Mouse (Mus musculus): ENCODE results near the gene 1700020A23Rik. TPM values are rescaled to one million over a fixed set of nuclear protein-coding genes. Genes with fewer than 3 reads are reported as not detected.

Gene 1700020A23Rik
- not detected in 2 replicates for polyA plus RNA-seq (2012; rRNA removed; ENCODE audit: low replicate concordance)

GRCm38 (mm10) chr2:130404939-130405338, at the start of gene 1700020A23Rik, which contains the start of gene Gm28372:
TSS of gene 1700020A23Rik (plus strand) at chr2:130405259.
TSS of gene Gm28372 (plus strand) at chr2:130405239.

GRCm38 (mm10) chr2:130397186-130397985, 7.7 kb upstream of the 1700020A23Rik start, which contains the start of gene Cpxm1:
TSS of gene Cpxm1 (minus strand) at chr2:130397574.

GRCm38 (mm10) chr2:130406178-130406577, 1.1 kb downstream of the 1700020A23Rik start, which contains the start of gene Tmem239:
TSS of gene Tmem239 (plus strand) at chr2:130406478.

GRCm38 (mm10) chr2:130424126-130424853, 19.2 kb downstream of the 1700020A23Rik start, which contains the start of the genes Vps16 and Pced1a:
TSS of gene Vps16 (plus strand) at chr2:130424339.
TSS of gene Pced1a (minus strand) at chr2:130424701.

DNA sequence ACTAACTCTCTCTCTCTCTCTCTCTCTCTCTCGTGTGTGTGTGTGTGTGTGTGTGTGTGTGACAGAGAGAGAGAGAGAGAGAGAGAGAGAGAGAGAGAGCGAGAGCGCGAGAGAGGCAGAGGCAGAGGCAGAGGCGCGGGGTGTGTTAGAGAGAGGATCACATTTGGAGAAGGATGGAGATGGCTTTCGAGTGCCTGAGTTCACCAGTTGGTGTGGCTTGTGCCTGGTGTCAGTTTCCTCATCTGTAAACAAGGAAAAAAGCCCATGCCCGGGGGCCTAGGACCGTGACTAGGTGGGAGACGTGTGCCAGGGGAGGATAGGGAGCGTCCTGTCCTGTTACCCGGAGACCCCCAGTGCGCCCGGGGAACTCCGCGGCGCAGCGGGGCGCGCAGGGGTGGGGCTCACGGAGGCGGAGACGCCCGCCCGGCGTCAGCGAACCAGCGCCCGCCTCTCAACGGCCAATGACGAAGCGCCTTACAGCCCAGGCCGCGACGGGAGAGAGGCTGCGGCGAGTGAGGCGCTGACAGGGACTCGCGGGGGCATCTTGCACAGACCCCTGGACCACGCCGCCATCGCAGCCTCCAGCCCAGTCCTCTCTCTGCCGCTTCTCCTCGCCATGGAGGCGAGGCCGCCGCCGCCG, 44.9 kb downstream of the 1700020A23Rik start, which contains the start of gene Ptpra:
TSS of gene Ptpra (plus strand) at position 485 of the 640 bp plus-strand sequence.

Other genes starting within 250 kb of the 1700020A23Rik start
- 147 and 232 TPM in 2 replicates for gene Snrpb, start 225.9 kb upstream of the 1700020A23Rik start, polyA plus RNA-seq (2012; rRNA removed; ENCODE audit: low replicate concordance)
- gene Tmc2, start 210.1 kb upstream of the 1700020A23Rik start, polyA plus RNA-seq (2012; rRNA removed; ENCODE audit: low replicate concordance), result not detected in 2 replicates
- 25.8 and 133 TPM in 2 replicates for gene Nop56, start 130.8 kb upstream of the 1700020A23Rik start, polyA plus RNA-seq (2012; rRNA removed; ENCODE audit: low replicate concordance)
- gene Idh3b, start 120.7 kb upstream of the 1700020A23Rik start, polyA plus RNA-seq (2012; rRNA removed; ENCODE audit: low replicate concordance), result 328 and 458 TPM in 2 replicates
- 1.0 and 19.0 TPM in 2 replicates for gene Ebf4, start 110.1 kb upstream of the 1700020A23Rik start, polyA plus RNA-seq (2012; rRNA removed; ENCODE audit: low replicate concordance)
- gene Cpxm1, start 7.7 kb upstream of the 1700020A23Rik start, polyA plus RNA-seq (2012; rRNA removed; ENCODE audit: low replicate concordance), result 44.3 and 58.4 TPM in 2 replicates
- not detected in 2 replicates for gene Gm28372, start within 50 bp of the 1700020A23Rik start, polyA plus RNA-seq (2012; rRNA removed; ENCODE audit: low replicate concordance)
- not detected in 2 replicates for gene Tmem239, start 1.2 kb downstream of the 1700020A23Rik start, polyA plus RNA-seq (2012; rRNA removed; ENCODE audit: low replicate concordance)
- 65.9 and 96.8 TPM in 2 replicates for gene Vps16, start 19.1 kb downstream of the 1700020A23Rik start, polyA plus RNA-seq (2012; rRNA removed; ENCODE audit: low replicate concordance)
- 28.9 and 48.9 TPM in 2 replicates for gene Pced1a, start 19.4 kb downstream of the 1700020A23Rik start, polyA plus RNA-seq (2012; rRNA removed; ENCODE audit: low replicate concordance)
- 84.9 and 95.5 TPM in 2 replicates for gene Ptpra, start 45.0 kb downstream of the 1700020A23Rik start, polyA plus RNA-seq (2012; rRNA removed; ENCODE audit: low replicate concordance)
- 49.8 and 87.9 TPM in 2 replicates for gene Mrps26, start 158.5 kb downstream of the 1700020A23Rik start, polyA plus RNA-seq (2012; rRNA removed; ENCODE audit: low replicate concordance)
- gene Oxt, start 170.9 kb downstream of the 1700020A23Rik start, polyA plus RNA-seq (2012; rRNA removed; ENCODE audit: low replicate concordance), result not detected in 2 replicates
- gene Avp, start 177.3 kb downstream of the 1700020A23Rik start, polyA plus RNA-seq (2012; rRNA removed; ENCODE audit: low replicate concordance), result not detected in 2 replicates
- 2.3 and 4.1 TPM in 2 replicates for gene Fastkd5, start 224.8 kb downstream of the 1700020A23Rik start, polyA plus RNA-seq (2012; rRNA removed; ENCODE audit: low replicate concordance)
- gene Ubox5, start 224.8 kb downstream of the 1700020A23Rik start, polyA plus RNA-seq (2012; rRNA removed; ENCODE audit: low replicate concordance), result 7.5 and 9.7 TPM in 2 replicates
- gene Lzts3, start 237.5 kb downstream of the 1700020A23Rik start, polyA plus RNA-seq (2012; rRNA removed; ENCODE audit: low replicate concordance), result 7.4 and 29.0 TPM in 2 replicates

Measured in subcutaneous adipose tissue, adult 2 months (tissue).